Mouse (Mus musculus) testis, adult 2 months (tissue): Measurements from ENCODE around the gene Smyd5. TPM values are rescaled to one million over a fixed set of nuclear protein-coding genes. Genes with fewer than 3 reads are reported as not detected.
"Not testable (repeated sequence)": the region's sequence is repeated elsewhere in the genome, so short reads cannot be mapped to it uniquely, and the experiment has no call there.

Source experiments
- H3K27ac ChIP-seq: fragments of 200-500 bp; 2 replicates; pipeline ENCODE4 v1.5.1; 2012; ENCODE audit warnings: low read depth, low read length; ENCODE audit not compliant: control insufficient read depth, insufficient read depth
- H3K27me3 ChIP-seq: fragments of 200-500 bp; 2 replicates; pipeline ENCODE4 v1.6.1; 2012; ENCODE audit warnings: mild to moderate bottlenecking, low read length, moderate library complexity; ENCODE audit not compliant: control insufficient read depth, insufficient read depth
- H3K36me3 ChIP-seq: fragments of 200-500 bp; 2 replicates; pipeline ENCODE4 v1.6.1; 2012; ENCODE audit warnings: mild to moderate bottlenecking, low read length; ENCODE audit not compliant: control insufficient read depth, insufficient read depth
- H3K4me1 ChIP-seq: fragments of 200-500 bp; 2 replicates; pipeline ENCODE4 v1.6.1; 2012; ENCODE audit warnings: low read length; ENCODE audit not compliant: control insufficient read depth, insufficient read depth
- H3K4me3 ChIP-seq: fragments of 200-500 bp; 2 replicates; pipeline ENCODE4 v1.5.1; 2012; ENCODE audit warnings: low read depth, mild to moderate bottlenecking, low read length, moderate library complexity, mixed read lengths; ENCODE audit not compliant: control insufficient read depth
- CTCF ChIP-seq: fragments of 200-500 bp; IDR thresholded peaks from 2 replicates; pipeline ENCODE4 v1.5.1; 2012; ENCODE audit warnings: low read depth, mild to moderate bottlenecking, inconsistent platforms, low read length, moderate library complexity; ENCODE audit not compliant: control insufficient read depth, insufficient read depth, insufficient replicate concordance
- POLR2A ChIP-seq: fragments of 200-500 bp; IDR thresholded peaks from 2 replicates; pipeline ENCODE4 v1.6.1; 2012; ENCODE audit warnings: low read depth, mild to moderate bottlenecking, inconsistent platforms, low read length, moderate library complexity; ENCODE audit not compliant: control insufficient read depth
- polyA plus RNA-seq: library from polyadenylated mRNA; depleted of rRNA; stranded (reverse); fragments of >200 nt; gene quantifications from 2 replicates; pipeline ENCODE4 v1.2.3, GENCODE M21; 2012

Gene Smyd5
- polyA plus RNA-seq, 1 experiment = 10.2 TPM

GRCm38 (mm10) chr6:85447351-85447750 lies 15.6 kb downstream of the Smyd5 start:
- Histone ChIP-seq H3K4me1 (peaks cover 6% of the 10 kb centered on the region), H3K4me3 (no peak overlapping the region), H3K36me3 (no peaks in the 10 kb centered on the region; the same call in 1 of the 2 replicates), H3K27me3 (no peaks in the 10 kb centered on the region), H3K27ac (no peak overlapping the region)
- TF ChIP-seq CTCF (no peak), POLR2A (no peak)

- not testable (repeated sequence) for H3K36me3 ChIP-seq, H3K27me3 ChIP-seq, H3K4me3 ChIP-seq, H3K27ac ChIP-seq, H3K4me1 ChIP-seq
Measured at GRCm38 (mm10) chr6:85450140-85450539, 18.4 kb downstream of the Smyd5 start.

- Histone ChIP-seq H3K27me3 (no peaks in the 10 kb centered on the region), H3K4me1 (peaks cover 6% of the 10 kb centered on the region), H3K27ac (peak within 1 kb of the TSS; percentile 85), H3K36me3 (no peaks in the 10 kb centered on the region; the same call in none of the 2 replicates), H3K4me3 (peak within 1 kb of the TSS; percentile 89)
- TF ChIP-seq POLR2A (0 out of 2 replicates have a peak, but pooled peaks have one; percentile 12), CTCF (peak; percentile 57; the same call in 1 of the 2 replicates)
Measured at GRCm38 (mm10) chr6:85450697-85451663, 19.2 kb downstream of the Smyd5 start, which contains the start of gene Cct7. Cct7 (plus strand) TSS chr6:85451514.

DNA sequence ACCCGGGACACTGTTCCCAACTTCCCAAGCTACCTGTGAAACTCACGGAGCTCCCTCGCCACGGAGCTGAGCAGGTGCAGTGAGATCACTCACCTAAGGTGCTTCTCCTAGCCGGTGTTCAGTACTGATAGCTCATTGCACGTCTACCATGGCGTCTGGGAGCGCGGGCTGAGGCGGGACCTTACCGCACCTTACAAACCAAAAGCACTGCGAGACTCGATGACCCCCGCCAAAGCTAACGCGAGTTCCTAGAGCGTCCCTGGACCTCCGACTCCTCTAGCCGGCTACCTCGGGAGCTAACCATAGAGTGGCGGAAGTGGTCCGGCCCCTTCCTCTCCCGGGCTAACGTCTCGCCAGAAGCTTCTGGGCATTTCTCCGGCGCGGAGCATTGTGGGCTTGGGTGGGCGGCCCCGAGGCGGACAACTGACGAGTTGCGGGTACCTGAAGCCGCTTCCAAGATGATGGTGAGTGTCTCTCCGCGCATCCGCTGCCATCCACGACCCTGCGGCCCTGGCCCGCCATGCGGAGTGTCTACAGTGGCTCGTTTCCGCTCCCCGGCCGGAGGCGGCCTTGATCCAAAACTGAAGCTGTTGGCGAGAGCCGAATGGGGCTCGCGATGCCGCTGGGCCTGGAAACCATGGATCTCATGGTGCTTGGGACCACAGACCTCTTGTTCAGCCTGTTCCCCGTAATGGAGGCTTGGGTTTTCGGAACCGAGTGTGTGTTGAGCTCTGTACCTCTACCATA lies 20.0 kb downstream of the Smyd5 start, which contains the start of gene Pradc1:
Gene Pradc1, minus strand, starts transcription at position 307 of the 747 bp plus-strand sequence.
- TF ChIP-seq CTCF (no peak), POLR2A (peak; percentile 80)
- H3K27ac ChIP-seq = peak within 1 kb of the TSS; percentile 85
- H3K36me3 ChIP-seq = no peaks in the 10 kb centered on the region; the same call in 1 of the 2 replicates
- no peaks in the 10 kb centered on the region for H3K27me3 ChIP-seq
- peak within 1 kb of the TSS; percentile 89 for H3K4me3 ChIP-seq
- peaks cover 6% of the 10 kb centered on the region for H3K4me1 ChIP-seq

DNA sequence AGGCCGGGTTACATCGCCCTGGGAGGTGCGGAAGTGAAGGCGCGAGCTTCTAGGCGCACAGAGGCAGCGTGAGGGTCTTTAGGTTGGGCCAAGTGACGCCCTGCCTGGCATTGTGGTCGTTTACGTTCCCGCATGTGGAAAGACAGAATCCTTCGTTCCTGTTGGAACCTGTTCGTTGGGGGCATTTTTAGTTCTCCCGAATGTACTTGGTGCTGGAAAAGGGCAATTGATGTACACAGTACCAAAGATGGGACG lies 20.5 kb downstream of the Smyd5 start:
- TF ChIP-seq POLR2A (no peak), CTCF (no peak)
- H3K27ac ChIP-seq = peak overlapping the region; percentile 85
- peak overlapping the region; percentile 89 for H3K4me3 ChIP-seq
- peaks cover 6% of the 10 kb centered on the region for H3K4me1 ChIP-seq
- no peaks in the 10 kb centered on the region; the same call in 1 of the 2 replicates for H3K36me3 ChIP-seq
- H3K27me3 ChIP-seq = no peaks in the 10 kb centered on the region

- no peaks in the 10 kb centered on the region; the same call in 1 of the 2 replicates for H3K36me3 ChIP-seq
- peaks cover 6% of the 10 kb centered on the region for H3K4me1 ChIP-seq
- peak overlapping the region; percentile 89 for H3K4me3 ChIP-seq
- no peaks in the 10 kb centered on the region for H3K27me3 ChIP-seq
- no peak for TF ChIP-seq CTCF
- TF ChIP-seq POLR2A = no peak
- H3K27ac ChIP-seq = peak overlapping the region; percentile 85
Measured at GRCm38 (mm10) chr6:85452816-85453215, 21.0 kb downstream of the Smyd5 start.

GRCm38 (mm10) chr6:85459621-85460020 lies 27.8 kb downstream of the Smyd5 start:
- Histone ChIP-seq H3K27ac (no peak overlapping the region), H3K36me3 (peaks cover 1% of the 10 kb centered on the region), H3K27me3 (no peaks in the 10 kb centered on the region), H3K4me3 (no peak overlapping the region), H3K4me1 (no peaks in the 10 kb centered on the region)
- TF ChIP-seq CTCF (no peak), POLR2A (no peak)
